Mouse (Mus musculus) hindbrain, embryonic 14.5 days (tissue): ENCODE measurements at regions not wholly inside any gene's neighbourhood (a gene's known extent, or its start where the extent isn't known, plus 50 kb on each side); places are given as distances from the start of the nearest gene placed in this dataset.

Source experiments
- ATAC-seq: fragments of 200-750 bp; cut with Nextera tagmentation; 2 replicates; pipeline ENCODE4 v1.8.0; 2017; ENCODE audit warnings: moderate number of reproducible peaks, mild to moderate bottlenecking, moderate TSS enrichment, moderate library complexity; ENCODE audit not compliant: low FRiP score
- DNase-seq: peaks from one replicate; pipeline ENCODE4 v3.0.0-alpha.2; 2015; ENCODE audit warnings: low spot score
- H3K27ac ChIP-seq: fragments of 300-500 bp; sonication (generic); 2 replicates; pipeline ENCODE4 v1.5.1; 2014; ENCODE audit warnings: mild to moderate bottlenecking, moderate library complexity
- H3K27me3 ChIP-seq: fragments of 300-500 bp; sonication (generic); 2 replicates; pipeline ENCODE4 v1.6.1; 2014; ENCODE audit warnings: mild to moderate bottlenecking, low read length, mixed read lengths; ENCODE audit not compliant: control insufficient read depth, insufficient read depth
- H3K36me3 ChIP-seq: fragments of 300-500 bp; sonication (generic); replicated peaks from 2 replicates; pipeline ENCODE4 v1.6.1; 2014; ENCODE audit not compliant: control insufficient read depth, insufficient read depth
- H3K4me1 ChIP-seq: fragments of 300-500 bp; sonication (generic); replicated peaks from 2 replicates; pipeline ENCODE4 v1.6.1; 2014; ENCODE audit warnings: antibody characterized with exemption, low read length, mixed read lengths; ENCODE audit not compliant: control insufficient read depth, insufficient read depth
- H3K4me2 ChIP-seq: fragments of 300-500 bp; sonication (generic); replicated peaks from 2 replicates; pipeline ENCODE4 v1.6.1; 2014; ENCODE audit warnings: mild to moderate bottlenecking, moderate library complexity
- H3K4me3 ChIP-seq: fragments of 300-500 bp; sonication (generic); replicated peaks from 2 replicates; pipeline ENCODE4 v1.5.1; 2014; ENCODE audit warnings: mild to moderate bottlenecking, low read length
- H3K9ac ChIP-seq: fragments of 300-500 bp; sonication (generic); 2 replicates; pipeline ENCODE4 v1.6.1; 2014
- H3K9me3 ChIP-seq: fragments of 300-500 bp; sonication (generic); 2 replicates; pipeline ENCODE4 v1.6.1; 2016; ENCODE audit warnings: low read length; ENCODE audit not compliant: control insufficient read depth
- WGBS: fragments of 180-500 bp; shearing (Covaris S2); extraction: QIAGEN DNeasy Blood & Tissue Kit; methylation state at CpG from one replicate; pipeline ENCODE4 v1.1.7; 2014; 5-methylcytosine and 5-hydroxymethylcytosine counted together

DNA sequence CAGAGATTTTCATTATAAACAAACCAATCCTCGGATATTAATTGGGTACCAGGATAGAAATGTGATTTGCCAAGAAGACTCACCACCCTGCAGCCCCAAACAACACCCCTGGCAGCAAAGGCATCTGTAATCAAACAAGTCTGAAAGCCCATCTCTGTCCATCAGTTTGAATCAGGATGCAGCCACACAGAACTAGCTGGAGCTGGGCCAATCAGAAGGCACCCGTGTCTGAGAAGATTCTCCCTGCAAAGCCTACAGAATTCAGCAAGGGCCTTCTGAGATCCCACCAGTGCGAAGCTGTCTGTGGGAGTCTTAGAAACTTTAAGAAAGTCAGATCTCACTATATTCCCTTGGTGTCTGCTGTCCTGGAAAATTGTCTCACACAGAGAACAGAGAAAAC is 404.5 kb downstream of the Sox11 start:
- 0 out of 2 replicates have a peak, but pooled peaks cover 3% of the 10 kb centered on the region for H3K9me3 ChIP-seq
- H3K9ac ChIP-seq: no peak overlapping the region
- DNase-seq (no peak), ATAC-seq (no peak)
- 68% methylated on average over 3 of the region's 3 CpGs for WGBS
- peak overlapping the region; percentile 52 for H3K27ac ChIP-seq
- no peak overlapping the region for H3K4me3 ChIP-seq
- peaks cover 15% of the 10 kb centered on the region; the same call in 1 of the 2 replicates for H3K4me1 ChIP-seq
- H3K4me2 ChIP-seq: no peak overlapping the region
- no peaks in the 10 kb centered on the region for H3K27me3 ChIP-seq
- H3K36me3 ChIP-seq: no peaks in the 10 kb centered on the region

DNA sequence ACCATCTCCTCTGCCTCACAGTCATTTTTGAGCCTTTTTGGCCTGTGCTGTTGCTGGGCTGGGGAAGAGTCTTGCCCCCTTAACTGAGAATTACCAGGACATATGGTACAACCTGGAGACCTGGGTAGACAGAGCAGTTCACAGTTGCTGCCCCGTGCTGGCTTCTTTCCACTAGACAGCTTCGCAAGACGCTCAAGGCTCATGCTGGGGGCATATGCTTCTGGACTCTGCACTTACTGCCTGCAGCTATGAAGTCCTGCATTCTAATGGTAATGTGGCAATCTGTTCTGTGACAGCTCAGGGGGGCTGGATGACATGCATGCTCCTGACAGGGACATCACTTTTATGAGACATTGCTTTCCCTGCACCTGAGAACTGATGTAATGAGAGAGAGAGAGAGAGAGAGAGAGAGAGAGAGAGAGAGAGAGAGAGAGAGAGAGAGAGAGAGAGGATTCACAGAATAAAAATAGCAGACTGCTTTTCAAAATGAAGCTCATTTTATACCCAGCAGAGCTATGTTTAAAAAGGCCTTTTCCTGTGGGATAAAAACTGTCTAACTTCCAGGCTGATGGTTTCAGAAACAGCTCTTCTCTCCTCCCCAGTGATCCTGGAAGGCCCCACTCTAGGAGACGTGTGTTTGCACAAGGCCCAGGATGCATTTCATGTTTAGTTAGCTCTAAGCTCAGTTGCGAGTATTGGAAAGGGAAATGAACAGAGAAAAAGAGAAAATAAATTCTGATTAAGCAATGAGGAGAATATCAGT is 405.5 kb downstream of the Sox11 start:
- H3K9me3 ChIP-seq: 0 out of 2 replicates have a peak, but pooled peaks cover 3% of the 10 kb centered on the region
- ATAC-seq (peak; percentile 65; the same call in 1 of the 2 replicates), DNase-seq (peak; percentile 59)
- H3K36me3 ChIP-seq: no peaks in the 10 kb centered on the region
- H3K9ac ChIP-seq: no peak overlapping the region
- H3K27me3 ChIP-seq: no peaks in the 10 kb centered on the region
- peaks cover 15% of the 10 kb centered on the region; the same call in 1 of the 2 replicates for H3K4me1 ChIP-seq
- 21% methylated on average over 5 of the region's 5 CpGs for WGBS
- no peak overlapping the region for H3K4me3 ChIP-seq
- H3K27ac ChIP-seq: peak overlapping the region; percentile 75
- H3K4me2 ChIP-seq: no peak overlapping the region

DNA sequence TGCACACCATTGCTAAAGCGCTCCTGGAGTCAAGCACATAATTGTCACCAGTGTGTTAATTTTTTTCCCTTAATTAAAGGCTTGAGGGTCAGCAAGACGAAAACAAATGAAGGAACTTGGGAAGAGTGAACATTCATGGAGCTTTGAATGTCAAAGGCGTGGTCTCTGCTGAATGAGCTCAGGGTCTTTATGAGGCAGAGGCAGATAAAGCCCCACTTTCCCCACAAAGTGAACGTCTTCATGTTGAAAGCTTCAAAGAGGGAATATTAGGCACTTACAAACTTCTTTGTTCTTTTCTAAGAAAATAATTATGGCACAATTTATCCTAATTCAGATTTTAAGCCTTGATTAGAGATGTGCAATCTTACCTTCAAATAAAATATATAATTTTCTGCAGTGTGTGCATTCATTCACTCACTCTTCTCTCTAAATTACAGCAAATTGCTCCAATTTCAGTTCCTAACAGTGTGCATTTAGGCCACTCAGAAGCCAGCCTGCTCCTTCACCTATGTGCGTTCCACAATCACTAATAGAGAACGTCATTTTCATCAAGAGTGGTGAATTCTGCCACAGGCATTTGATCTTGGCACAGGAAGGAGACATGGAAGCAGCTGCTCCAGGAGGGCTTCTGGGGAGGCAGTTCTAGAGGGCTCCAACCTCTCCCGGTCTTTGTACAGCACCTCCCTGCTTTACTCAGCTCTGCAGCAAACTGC is 412.1 kb downstream of the Sox11 start:
- no peak overlapping the region for H3K9ac ChIP-seq
- 65% methylated on average over 7 of the region's 7 CpGs for WGBS
- ATAC-seq (no peak), DNase-seq (no peak)
- no peaks in the 10 kb centered on the region for H3K9me3 ChIP-seq
- no peak overlapping the region for H3K4me3 ChIP-seq
- no peaks in the 10 kb centered on the region for H3K4me1 ChIP-seq
- H3K36me3 ChIP-seq: no peaks in the 10 kb centered on the region
- no peak overlapping the region for H3K4me2 ChIP-seq
- H3K27ac ChIP-seq: no peak overlapping the region
- H3K27me3 ChIP-seq: no peaks in the 10 kb centered on the region

DNA sequence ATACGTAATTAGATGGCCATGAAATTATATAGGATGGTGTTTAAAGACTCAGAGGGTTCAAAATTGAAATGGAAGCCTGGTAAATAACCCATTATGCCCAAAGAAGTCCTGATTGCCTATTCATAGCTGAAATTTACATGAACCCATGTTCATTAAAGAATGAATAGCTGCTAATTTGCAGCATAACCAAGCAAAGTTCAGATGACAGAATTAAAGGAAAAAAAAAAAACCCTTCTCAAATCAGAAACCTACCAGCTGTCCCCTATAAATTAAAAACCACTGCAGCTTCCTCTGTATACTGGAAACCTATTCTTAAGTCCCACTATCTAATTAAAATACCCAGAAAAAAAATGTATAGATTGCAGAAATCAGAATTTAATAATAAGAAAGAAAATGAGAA is 436.2 kb downstream of the Sox11 start:
- H3K4me2 ChIP-seq: no peak overlapping the region
- DNase-seq: no peak
- no peaks in the 10 kb centered on the region for H3K27me3 ChIP-seq
- no peak overlapping the region for H3K27ac ChIP-seq
- no peaks in the 10 kb centered on the region for H3K36me3 ChIP-seq
- no peak for ATAC-seq
- WGBS: 82% methylated on average over 1 of the region's 1 CpGs
- no peak overlapping the region for H3K9ac ChIP-seq
- no peak overlapping the region for H3K4me3 ChIP-seq
- H3K4me1 ChIP-seq: peaks cover 23% of the 10 kb centered on the region
- H3K9me3 ChIP-seq: no peaks in the 10 kb centered on the region

DNA sequence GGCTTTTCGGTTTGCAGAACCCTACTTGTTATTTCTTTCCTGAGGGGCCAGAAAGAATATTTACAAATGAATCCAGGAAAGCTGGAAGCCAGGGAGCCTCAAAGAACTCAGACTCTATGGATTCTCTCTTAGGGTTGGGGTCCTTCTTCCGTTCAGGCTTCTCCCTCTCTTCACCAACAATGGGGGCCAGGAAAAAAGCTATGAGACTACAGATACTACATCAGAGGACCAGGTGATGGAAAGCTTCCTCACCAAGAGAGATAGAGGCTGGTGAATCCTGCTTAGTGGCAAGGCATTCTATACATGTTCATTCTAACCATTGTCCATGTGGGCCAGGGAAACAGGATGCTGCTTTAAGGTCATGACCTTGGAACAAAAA is 434.9 kb downstream of the Cmpk2 start:
- H3K9ac ChIP-seq: peak overlapping the region; percentile 59
- WGBS: 2% methylated on average over 2 of the region's 2 CpGs
- H3K4me1 ChIP-seq: peaks cover 23% of the 10 kb centered on the region
- H3K4me2 ChIP-seq: peak overlapping the region; percentile 66
- DNase-seq: no peak
- H3K27me3 ChIP-seq: no peaks in the 10 kb centered on the region
- 0 out of 2 replicates have a peak, but pooled peaks have one; percentile 27 for ATAC-seq
- peak overlapping the region; percentile 27; the same call in 1 of the 2 replicates for H3K4me3 ChIP-seq
- no peaks in the 10 kb centered on the region for H3K36me3 ChIP-seq
- no peaks in the 10 kb centered on the region for H3K9me3 ChIP-seq
- peak overlapping the region; percentile 84 for H3K27ac ChIP-seq

DNA sequence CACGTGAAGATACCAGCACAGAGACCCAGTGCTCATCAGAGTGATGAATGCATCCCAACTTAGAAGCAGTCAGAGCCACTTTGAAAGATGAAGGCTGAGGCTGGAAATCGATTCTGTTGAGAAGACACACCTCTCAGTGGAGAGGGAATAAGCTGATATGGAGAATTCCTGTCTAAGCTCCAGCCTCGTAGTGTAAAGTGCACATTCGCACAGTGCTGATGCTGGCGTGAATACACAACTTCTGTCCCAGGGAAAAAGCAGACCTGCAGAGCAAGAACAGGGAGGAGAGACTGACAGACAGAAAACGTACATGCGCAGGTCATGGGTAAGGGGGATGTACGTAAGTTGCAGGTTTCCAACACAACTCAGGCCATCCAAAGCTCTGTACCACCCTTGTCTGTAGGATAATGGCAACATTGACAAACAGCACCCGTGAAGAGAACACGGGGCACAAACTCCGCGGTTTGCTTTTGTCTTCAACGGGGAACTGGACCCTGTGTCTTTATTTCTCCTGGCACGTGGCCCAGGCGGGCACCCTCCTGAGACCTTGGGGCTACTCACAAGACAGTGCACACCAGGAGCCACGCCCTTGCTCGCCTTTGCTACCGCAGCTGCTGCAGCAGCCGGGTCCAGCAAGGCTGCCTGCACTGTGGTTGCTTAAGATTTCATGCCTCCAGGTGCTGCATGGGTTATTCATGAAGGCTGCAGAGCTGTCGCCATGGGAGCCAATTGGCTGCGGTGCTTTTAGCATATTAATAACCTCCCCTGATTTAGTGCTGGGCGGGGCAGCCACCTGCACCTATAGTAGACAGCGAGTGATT is 434.3 kb downstream of the Cmpk2 start:
- Histone ChIP-seq H3K9ac (peak overlapping the region; percentile 59), H3K4me1 (peaks cover 23% of the 10 kb centered on the region), H3K27ac (peak overlapping the region; percentile 84), H3K27me3 (no peaks in the 10 kb centered on the region), H3K4me2 (peak overlapping the region; percentile 66), H3K4me3 (peak overlapping the region; percentile 27), H3K36me3 (no peaks in the 10 kb centered on the region), H3K9me3 (no peaks in the 10 kb centered on the region)
- peak; percentile 89 for ATAC-seq
- 9% methylated on average over 23 of the region's 23 CpGs for WGBS
- peak; percentile 73 for DNase-seq

DNA sequence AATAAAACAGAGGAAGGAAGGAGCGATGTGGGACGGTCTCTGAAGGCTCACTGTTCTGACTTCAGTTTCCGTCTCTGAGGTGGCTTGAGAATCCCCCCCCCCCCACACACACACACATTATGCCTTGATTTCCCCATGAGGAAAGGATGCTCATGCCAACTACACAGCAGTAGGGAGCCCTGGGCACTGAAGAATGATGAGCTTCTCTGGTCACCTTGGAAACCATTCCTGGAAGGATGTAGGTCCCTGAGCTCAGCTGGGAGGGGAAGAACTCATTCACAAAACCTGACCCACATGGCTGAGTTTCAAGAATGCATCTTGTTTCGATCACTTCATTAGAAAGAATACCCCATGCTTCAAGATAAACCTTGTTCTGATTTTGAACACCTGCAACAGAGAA is 422.2 kb downstream of the Cmpk2 start:
- 21% methylated on average over 4 of the region's 4 CpGs for WGBS
- H3K9me3 ChIP-seq: no peaks in the 10 kb centered on the region

DNA sequence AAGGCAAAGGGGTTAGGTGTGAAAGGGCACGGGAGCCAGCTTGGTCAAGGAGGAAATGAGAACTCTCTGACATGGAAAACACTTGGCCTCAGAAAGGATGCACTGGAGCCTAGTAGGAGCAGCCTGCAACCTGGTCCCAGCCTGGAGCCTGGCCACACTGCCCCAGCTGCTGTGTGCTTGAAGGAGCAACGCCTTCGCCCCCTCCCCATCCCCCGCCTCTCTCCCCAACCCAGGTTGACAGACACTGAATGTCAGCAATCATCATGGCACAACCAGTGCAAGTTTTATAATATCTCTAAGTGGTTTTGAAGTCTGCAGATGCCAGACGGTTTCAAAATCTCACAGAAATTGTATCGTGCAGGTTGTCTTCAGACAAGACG is 417.6 kb downstream of the Cmpk2 start:
- Histone ChIP-seq H3K27me3 (no peaks in the 10 kb centered on the region), H3K4me2 (peak overlapping the region; percentile 33), H3K4me1 (peaks cover 52% of the 10 kb centered on the region), H3K9me3 (no peaks in the 10 kb centered on the region), H3K36me3 (no peaks in the 10 kb centered on the region), H3K27ac (peak overlapping the region; percentile 88), H3K9ac (0 out of 2 replicates have a peak overlapping the region, but pooled peaks have one; percentile 35), H3K4me3 (no peak overlapping the region)
- ATAC-seq (peak; percentile 46; the same call in 1 of the 2 replicates), DNase-seq (no peak)
- 38% methylated on average over 7 of the region's 7 CpGs for WGBS

More for the DNA sequence above, 422.2 kb downstream of the Cmpk2 start:
- H3K9ac ChIP-seq: no peak overlapping the region
- no peaks in the 10 kb centered on the region for H3K36me3 ChIP-seq
- no peak overlapping the region for H3K4me2 ChIP-seq
- no peak for DNase-seq
- H3K27ac ChIP-seq: no peak overlapping the region
- H3K4me3 ChIP-seq: no peak overlapping the region
- ATAC-seq: peak; percentile 60; the same call in 1 of the 2 replicates
- no peaks in the 10 kb centered on the region for H3K27me3 ChIP-seq
- peaks cover 18% of the 10 kb centered on the region for H3K4me1 ChIP-seq
